Mouse (Mus musculus): ENCODE results near the gene Idh3g. TPM values are rescaled to one million over a fixed set of nuclear protein-coding genes. Genes with fewer than 3 reads are reported as not detected.

The Idh3g gene
- polyA plus RNA-seq (2014; fragmentation: Nextera tagmentation; extraction: Ambion mirVana) = 221 and 247 TPM in 2 replicates

GRCm38 (mm10) chrX:73786364-73787224 is at the start of gene Idh3g, which contains the start of gene Ssr4:
TSS of gene Idh3g (minus strand) at chrX:73786897.
TSS of gene Ssr4 (plus strand) at chrX:73787028.
- Histone ChIP-seq H3K27me3 (ENCODE audit: control insufficient read depth, insufficient read depth, low read length) (no peaks in the 10 kb centered on the region), H3K9ac (ENCODE audit: low read depth, low read length) (peak within 1 kb of the TSS; percentile 76), H3K4me1 (ENCODE audit: control insufficient read depth, insufficient read depth, low read length) (no peaks in the 10 kb centered on the region), H3K9me3 (ENCODE audit: control insufficient read depth, low read length) (no peaks in the 10 kb centered on the region), H3K36me3 (ENCODE audit: control insufficient read depth, insufficient read depth, low read length) (peaks cover 21% of the 10 kb centered on the region), H3K4me3 (ENCODE audit: low read length) (peak within 1 kb of the TSS; percentile 61), H3K27ac (ENCODE audit: low read depth, low read length) (peak within 1 kb of the TSS; percentile 85), H3K4me2 (replicated peaks; ENCODE audit: low read depth, low read length) (peak within 1 kb of the TSS; percentile 62)
- WGBS = 30% methylated on average over 52 of the region's 52 CpGs
- peak; percentile 96 for ATAC-seq (ENCODE audit: low FRiP score, low TSS enrichment)

- Histone ChIP-seq H3K4me3 (ENCODE audit: low read length) (no peak overlapping the region), H3K36me3 (ENCODE audit: control insufficient read depth, insufficient read depth, low read length) (no peaks in the 10 kb centered on the region), H3K4me1 (ENCODE audit: control insufficient read depth, insufficient read depth, low read length) (no peaks in the 10 kb centered on the region), H3K9ac (ENCODE audit: low read depth, low read length) (no peak overlapping the region), H3K9me3 (ENCODE audit: control insufficient read depth, low read length) (no peaks in the 10 kb centered on the region), H3K27me3 (ENCODE audit: control insufficient read depth, insufficient read depth, low read length) (no peaks in the 10 kb centered on the region), H3K4me2 (replicated peaks; ENCODE audit: low read depth, low read length) (no peak overlapping the region), H3K27ac (ENCODE audit: low read depth, low read length) (no peak overlapping the region)
- WGBS = 93% methylated on average over 1 of the region's 1 CpGs
- ATAC-seq (ENCODE audit: low FRiP score, low TSS enrichment) = no peak
These were observed 49.0 kb upstream of the Idh3g start for GRCm38 (mm10) chrX:73835731-73836130.

GRCm38 (mm10) chrX:73824185-73825151 is 37.8 kb upstream of the Idh3g start, which contains the start of gene Pdzd4:
TSS of gene Pdzd4 (minus strand) at chrX:73824969.
- Histone ChIP-seq H3K27me3 (ENCODE audit: control insufficient read depth, insufficient read depth, low read length) (peaks cover 3% of the 10 kb centered on the region; the same call in 1 of the 2 replicates), H3K9ac (ENCODE audit: low read depth, low read length) (peak within 1 kb of the TSS; percentile 72), H3K4me2 (replicated peaks; ENCODE audit: low read depth, low read length) (peak within 1 kb of the TSS; percentile 74), H3K9me3 (ENCODE audit: control insufficient read depth, low read length) (no peaks in the 10 kb centered on the region), H3K36me3 (ENCODE audit: control insufficient read depth, insufficient read depth, low read length) (no peaks in the 10 kb centered on the region), H3K27ac (ENCODE audit: low read depth, low read length) (no peak within 1 kb of the TSS), H3K4me3 (ENCODE audit: low read length) (peak within 1 kb of the TSS; percentile 57), H3K4me1 (ENCODE audit: control insufficient read depth, insufficient read depth, low read length) (no peaks in the 10 kb centered on the region)
- 22% methylated on average over 73 of the region's 84 CpGs for WGBS
- peak; percentile 85 for ATAC-seq (ENCODE audit: low FRiP score, low TSS enrichment)

GRCm38 (mm10) chrX:73823747-73824146 is 37.0 kb upstream of the Idh3g start:
- Histone ChIP-seq H3K9ac (ENCODE audit: low read depth, low read length) (peak overlapping the region; percentile 72; the same call in 1 of the 2 replicates), H3K27ac (ENCODE audit: low read depth, low read length) (no peak overlapping the region)

GRCm38 (mm10) chrX:73816596-73817314 is 30.1 kb upstream of the Idh3g start:
- Histone ChIP-seq H3K4me2 (replicated peaks; ENCODE audit: low read depth, low read length) (no peak overlapping the region), H3K4me1 (ENCODE audit: control insufficient read depth, insufficient read depth, low read length) (no peaks in the 10 kb centered on the region), H3K9me3 (ENCODE audit: control insufficient read depth, low read length) (no peaks in the 10 kb centered on the region), H3K36me3 (ENCODE audit: control insufficient read depth, insufficient read depth, low read length) (no peaks in the 10 kb centered on the region), H3K4me3 (ENCODE audit: low read length) (no peak overlapping the region), H3K27ac (ENCODE audit: low read depth, low read length) (no peak overlapping the region), H3K9ac (ENCODE audit: low read depth, low read length) (no peak overlapping the region), H3K27me3 (ENCODE audit: control insufficient read depth, insufficient read depth, low read length) (no peaks in the 10 kb centered on the region)
- no peak for ATAC-seq (ENCODE audit: low FRiP score, low TSS enrichment)
- WGBS = 63% methylated on average over 3 of the region's 3 CpGs

More at GRCm38 (mm10) chrX:73823747-73824146, 37.0 kb upstream of the Idh3g start:
- ATAC-seq (ENCODE audit: low FRiP score, low TSS enrichment) = peak; percentile 43
- Histone ChIP-seq H3K9me3 (ENCODE audit: control insufficient read depth, low read length) (no peaks in the 10 kb centered on the region), H3K27me3 (ENCODE audit: control insufficient read depth, insufficient read depth, low read length) (peaks cover 3% of the 10 kb centered on the region; the same call in 1 of the 2 replicates), H3K4me1 (ENCODE audit: control insufficient read depth, insufficient read depth, low read length) (no peaks in the 10 kb centered on the region), H3K36me3 (ENCODE audit: control insufficient read depth, insufficient read depth, low read length) (no peaks in the 10 kb centered on the region), H3K4me2 (replicated peaks; ENCODE audit: low read depth, low read length) (peak overlapping the region; percentile 74), H3K4me3 (ENCODE audit: low read length) (peak overlapping the region; percentile 57)
- WGBS = 14% methylated on average over 17 of the region's 17 CpGs

- H3K27me3 ChIP-seq (ENCODE audit: control insufficient read depth, insufficient read depth, low read length) = no peaks in the 10 kb centered on the region
- H3K9me3 ChIP-seq (ENCODE audit: control insufficient read depth, low read length) = no peaks in the 10 kb centered on the region
- peak; percentile 72; the same call in 1 of the 2 replicates for ATAC-seq (ENCODE audit: low FRiP score, low TSS enrichment)
- peak overlapping the region; percentile 23 for H3K4me3 ChIP-seq (ENCODE audit: low read length)
- H3K4me2 ChIP-seq (replicated peaks; ENCODE audit: low read depth, low read length) = peak overlapping the region; percentile 26
- H3K27ac ChIP-seq (ENCODE audit: low read depth, low read length) = no peak overlapping the region
- 24% methylated on average over 14 of the region's 14 CpGs for WGBS
- H3K36me3 ChIP-seq (ENCODE audit: control insufficient read depth, insufficient read depth, low read length) = no peaks in the 10 kb centered on the region
- no peaks in the 10 kb centered on the region for H3K4me1 ChIP-seq (ENCODE audit: control insufficient read depth, insufficient read depth, low read length)
- peak overlapping the region; percentile 50; the same call in 1 of the 2 replicates for H3K9ac ChIP-seq (ENCODE audit: low read depth, low read length)
These were observed 28.4 kb upstream of the Idh3g start for GRCm38 (mm10) chrX:73815072-73815471.

- no peaks in the 10 kb centered on the region for H3K36me3 ChIP-seq (ENCODE audit: control insufficient read depth, insufficient read depth, low read length)
- no peak for ATAC-seq (ENCODE audit: low FRiP score, low TSS enrichment)
- H3K4me1 ChIP-seq (ENCODE audit: control insufficient read depth, insufficient read depth, low read length) = no peaks in the 10 kb centered on the region
- H3K9me3 ChIP-seq (ENCODE audit: control insufficient read depth, low read length) = no peaks in the 10 kb centered on the region
- no peak overlapping the region for H3K4me3 ChIP-seq (ENCODE audit: low read length)
- H3K27ac ChIP-seq (ENCODE audit: low read depth, low read length) = no peak overlapping the region
- no peaks in the 10 kb centered on the region for H3K27me3 ChIP-seq (ENCODE audit: control insufficient read depth, insufficient read depth, low read length)
- 55% methylated on average over 1 of the region's 1 CpGs for WGBS
- H3K9ac ChIP-seq (ENCODE audit: low read depth, low read length) = no peak overlapping the region
- no peak overlapping the region for H3K4me2 ChIP-seq (replicated peaks; ENCODE audit: low read depth, low read length)
These were observed 19.1 kb upstream of the Idh3g start for GRCm38 (mm10) chrX:73805814-73806213.

GRCm38 (mm10) chrX:73798502-73798901 is 11.8 kb upstream of the Idh3g start:
- peak; percentile 88 for ATAC-seq (ENCODE audit: low FRiP score, low TSS enrichment)
- no peak overlapping the region for H3K27ac ChIP-seq (ENCODE audit: low read depth, low read length)
- no peak overlapping the region for H3K4me2 ChIP-seq (replicated peaks; ENCODE audit: low read depth, low read length)
- H3K36me3 ChIP-seq (ENCODE audit: control insufficient read depth, insufficient read depth, low read length) = no peaks in the 10 kb centered on the region
- no peaks in the 10 kb centered on the region for H3K9me3 ChIP-seq (ENCODE audit: control insufficient read depth, low read length)
- WGBS = 49% methylated on average over 9 of the region's 9 CpGs
- H3K4me1 ChIP-seq (ENCODE audit: control insufficient read depth, insufficient read depth, low read length) = no peaks in the 10 kb centered on the region
- no peaks in the 10 kb centered on the region for H3K27me3 ChIP-seq (ENCODE audit: control insufficient read depth, insufficient read depth, low read length)
- H3K9ac ChIP-seq (ENCODE audit: low read depth, low read length) = no peak overlapping the region
- H3K4me3 ChIP-seq (ENCODE audit: low read length) = no peak overlapping the region
